Mouse (Mus musculus) CH12.LX (cell line): ENCODE results near the gene Gm7694.

Experiments
- POLR2A ChIP-seq: IDR thresholded peaks from 2 replicates; pipeline ENCODE4 v1.6.1; 2011; ENCODE audit warnings: low read depth, mild to moderate bottlenecking, improper control_type of control experiment, low read length
- UBTF ChIP-seq: IDR thresholded peaks from 2 replicates; pipeline ENCODE4 v1.6.1; 2012; ENCODE audit warnings: low read depth, mild to moderate bottlenecking, inconsistent platforms, low read length, improper control_type of control experiment, moderate library complexity

- TF ChIP-seq POLR2A (no peak), UBTF (no peak)
Measured at GRCm38 (mm10) chr1:170299496-170299895, 6.6 kb downstream of the Gm7694 start.
